Mouse (Mus musculus): ENCODE data around the gene Dazap1.

GRCm38 (mm10) chr10:80261585-80261968 is 291 bp downstream of the Dazap1 start:
- no peak for TF ChIP-seq CTCF (IDR thresholded peaks at IDR 0.05; ENCODE audit: extremely low read depth, insufficient read depth, insufficient read length, insufficient replicate concordance)
- TF ChIP-seq POLR2A (IDR thresholded peaks at IDR 0.05; ENCODE audit: low read depth, low read length) = no peak; the same call in 1 of the 2 replicates

Data from spleen, adult 2 months (tissue).